Mouse (Mus musculus) cortical plate, adult 2 months (tissue): Measurements from ENCODE around the gene Cd109.

Source experiments
- CTCF ChIP-seq: fragments of 200-500 bp; IDR thresholded peaks from 2 replicates; pipeline ENCODE4 v1.5.1; 2011; ENCODE audit warnings: mild to moderate bottlenecking, control low read depth, low read length; ENCODE audit not compliant: insufficient read depth; ENCODE audit errors: extremely low read depth
- POLR2A ChIP-seq: fragments of 200-500 bp; IDR thresholded peaks from 2 replicates; pipeline ENCODE4 v1.6.1; 2011; ENCODE audit warnings: mild to moderate bottlenecking, low read length, control low read depth; ENCODE audit not compliant: insufficient read depth; ENCODE audit errors: extremely low read depth

DNA sequence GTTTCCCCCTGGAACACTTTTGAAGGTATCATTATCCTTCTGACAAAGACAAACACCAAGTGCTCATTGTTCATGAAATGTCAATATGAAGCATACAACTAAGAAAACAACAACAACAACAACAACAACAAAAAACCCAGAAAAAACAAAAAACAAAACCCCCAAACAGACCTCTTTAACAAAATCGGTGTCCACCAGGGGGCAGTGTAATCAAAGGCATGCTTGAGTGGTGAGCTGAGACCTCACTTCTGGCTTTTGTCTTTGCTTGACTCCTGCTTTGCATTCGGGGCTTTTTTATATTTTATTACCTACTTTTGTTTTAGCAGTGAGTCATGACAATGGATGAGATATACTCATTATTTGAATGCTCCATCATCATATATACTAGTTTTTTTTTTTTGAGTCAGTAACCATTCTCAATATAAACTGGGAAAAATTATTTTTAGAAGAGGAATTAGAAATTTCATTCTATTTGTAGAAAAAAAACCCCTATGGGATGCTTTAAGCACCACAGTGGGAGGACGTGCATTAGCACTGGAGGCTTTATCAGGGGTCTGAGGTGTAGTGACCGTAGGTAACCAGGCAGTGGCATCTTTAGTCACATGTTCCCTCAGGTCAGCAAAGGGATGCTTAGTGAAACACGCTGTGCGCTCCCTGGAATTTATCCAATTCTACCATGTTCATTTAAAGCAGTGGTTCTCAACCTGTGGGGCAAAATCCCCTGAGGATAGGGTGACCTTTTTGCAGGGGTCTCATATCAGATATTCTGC is 30.8 kb downstream of the Cd109 start:
- TF ChIP-seq CTCF = peak; percentile 54
- no peak for TF ChIP-seq POLR2A
